Mouse (Mus musculus): ENCODE data around the gene Thegl. TPM values are rescaled to one million over a fixed set of nuclear protein-coding genes. Genes with fewer than 3 reads are reported as not detected.

The Thegl gene
- polyA plus RNA-seq, 1 experiment from 2014 or later, result not detected

DNA sequence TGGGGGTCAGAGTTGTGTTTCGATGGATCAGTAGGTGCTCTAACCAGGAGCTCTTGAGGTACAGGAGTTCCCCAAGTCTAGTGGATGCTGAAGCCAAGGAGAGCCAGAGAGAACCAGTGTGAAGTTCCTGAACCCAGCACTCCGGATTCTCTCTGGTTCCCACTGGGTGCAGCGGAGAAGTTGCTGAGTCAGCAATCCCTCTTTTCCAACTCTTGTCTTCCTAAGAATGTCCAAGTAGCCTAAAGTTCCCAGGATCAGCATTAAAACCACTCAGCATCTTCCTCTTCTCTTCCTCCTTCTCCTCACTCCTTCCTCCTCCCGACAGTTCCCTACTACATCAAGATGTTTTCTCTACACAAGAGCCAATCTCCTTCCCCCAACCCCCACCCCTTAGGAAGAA lies 68.6 kb downstream of the Thegl start:
- Histone ChIP-seq H3K27ac (no peak overlapping the region), H3K4me1 (replicated peaks) (peaks cover 9% of the 10 kb centered on the region), H3K27me3 (no peaks in the 10 kb centered on the region), H3K4me2 (no peak overlapping the region), H3K9me3 (replicated peaks) (no peaks in the 10 kb centered on the region), H3K9ac (no peak overlapping the region), H3K4me3 (no peak overlapping the region), H3K36me3 (peaks cover 19% of the 10 kb centered on the region)
- WGBS, result 91% methylated on average over 4 of the region's 4 CpGs
- ATAC-seq (replicated peaks; ENCODE audit: insufficient number of reproducible peaks, insufficient read depth, low FRiP score, low read depth), result no peak

DNA sequence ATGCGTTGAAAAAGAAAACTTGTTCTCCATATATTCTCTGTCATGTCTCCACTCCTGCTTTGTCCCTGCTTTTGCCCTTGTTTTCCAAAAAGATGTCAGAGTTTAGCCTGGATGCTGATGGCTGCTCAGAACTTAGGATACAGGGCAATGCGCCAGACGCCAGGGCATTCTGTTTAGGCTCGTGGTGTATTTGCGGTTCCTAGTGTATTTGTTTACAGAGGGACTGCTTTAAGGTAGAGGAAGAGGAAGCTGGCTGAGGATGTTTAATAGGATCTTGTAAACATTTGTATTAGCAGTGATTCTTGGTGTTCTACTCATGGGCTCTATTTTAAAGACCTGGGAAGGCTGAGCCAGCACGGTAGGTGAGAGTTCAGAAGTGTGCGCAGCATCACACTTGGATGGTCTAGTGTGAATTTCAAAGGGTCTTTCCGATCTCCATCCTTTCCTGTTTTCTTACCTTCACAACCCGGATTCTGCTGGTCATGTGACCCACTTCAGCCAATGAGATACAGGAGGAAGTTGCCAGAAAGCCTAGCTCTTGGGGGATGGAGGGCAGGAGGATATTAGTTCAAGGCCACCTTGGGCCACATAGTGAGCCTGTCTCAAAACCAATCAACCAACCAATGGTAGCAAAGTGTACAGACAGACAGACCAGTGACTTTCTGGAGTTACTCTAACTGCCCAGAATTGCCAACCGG lies 70.1 kb downstream of the Thegl start:
- no peak overlapping the region for H3K9ac ChIP-seq
- no peaks in the 10 kb centered on the region for H3K27me3 ChIP-seq
- H3K9me3 ChIP-seq (replicated peaks), result no peaks in the 10 kb centered on the region
- H3K4me1 ChIP-seq (replicated peaks), result peaks cover 22% of the 10 kb centered on the region
- H3K27ac ChIP-seq, result no peak overlapping the region
- WGBS, result 82% methylated on average over 10 of the region's 10 CpGs
- H3K4me3 ChIP-seq, result no peak overlapping the region
- ATAC-seq (replicated peaks; ENCODE audit: insufficient number of reproducible peaks, insufficient read depth, low FRiP score, low read depth), result no peak
- H3K36me3 ChIP-seq, result peaks cover 19% of the 10 kb centered on the region
- H3K4me2 ChIP-seq, result no peak overlapping the region

- Histone ChIP-seq H3K4me1 (replicated peaks) (peaks cover 25% of the 10 kb centered on the region), H3K4me3 (no peak overlapping the region), H3K9ac (no peak overlapping the region), H3K9me3 (replicated peaks) (no peaks in the 10 kb centered on the region), H3K4me2 (no peak overlapping the region), H3K36me3 (peaks cover 21% of the 10 kb centered on the region), H3K27me3 (no peaks in the 10 kb centered on the region), H3K27ac (no peak overlapping the region)
- no peak for ATAC-seq (replicated peaks; ENCODE audit: insufficient number of reproducible peaks, insufficient read depth, low FRiP score, low read depth)
- 89% methylated on average over 7 of the region's 7 CpGs for WGBS
Observed at GRCm38 (mm10) chr5:77086541-77086940, 70.7 kb downstream of the Thegl start.

GRCm38 (mm10) chr5:77087122-77087521 lies 71.3 kb downstream of the Thegl start:
- Histone ChIP-seq H3K27ac (no peak overlapping the region), H3K4me1 (replicated peaks) (peaks cover 31% of the 10 kb centered on the region), H3K4me2 (no peak overlapping the region), H3K4me3 (no peak overlapping the region), H3K36me3 (peaks cover 23% of the 10 kb centered on the region), H3K27me3 (no peaks in the 10 kb centered on the region), H3K9ac (no peak overlapping the region), H3K9me3 (replicated peaks) (no peaks in the 10 kb centered on the region)
- 65% methylated on average over 3 of the region's 3 CpGs for WGBS
- ATAC-seq (replicated peaks; ENCODE audit: insufficient number of reproducible peaks, insufficient read depth, low FRiP score, low read depth), result no peak

GRCm38 (mm10) chr5:77089294-77089693 lies 73.5 kb downstream of the Thegl start:
- H3K9ac ChIP-seq, result no peak overlapping the region
- WGBS, result 41% methylated on average over 1 of the region's 1 CpGs
- 0 out of 2 replicates have a peak overlapping the region, but pooled peaks have one; percentile 18 for H3K27ac ChIP-seq
- H3K4me1 ChIP-seq (replicated peaks), result peaks cover 47% of the 10 kb centered on the region
- peaks cover 23% of the 10 kb centered on the region for H3K36me3 ChIP-seq
- no peak overlapping the region for H3K4me2 ChIP-seq
- no peaks in the 10 kb centered on the region for H3K27me3 ChIP-seq
- H3K4me3 ChIP-seq, result no peak overlapping the region
- ATAC-seq (replicated peaks; ENCODE audit: insufficient number of reproducible peaks, insufficient read depth, low FRiP score, low read depth), result no peak
- H3K9me3 ChIP-seq (replicated peaks), result no peaks in the 10 kb centered on the region

DNA sequence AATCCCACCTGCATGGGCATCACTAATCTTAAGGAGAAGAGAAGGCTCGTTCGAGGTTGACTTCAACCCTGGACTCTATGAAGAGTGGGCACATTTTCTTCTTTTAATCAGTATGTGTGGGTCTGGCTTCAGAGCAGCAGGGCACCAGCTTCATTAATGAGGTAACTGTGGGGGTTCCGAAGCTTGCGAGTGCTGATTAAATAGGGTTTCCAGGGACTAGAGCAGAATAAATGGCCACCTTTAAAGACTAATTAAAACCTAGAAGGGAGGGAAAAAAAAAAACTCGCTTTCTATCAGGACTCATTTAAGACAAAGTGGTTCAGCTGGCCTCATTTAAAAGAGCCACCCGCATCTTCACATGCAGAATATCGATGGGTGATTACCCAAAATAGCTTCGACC lies 74.1 kb downstream of the Thegl start:
- 78% methylated on average over 8 of the region's 8 CpGs for WGBS
- Histone ChIP-seq H3K9ac (no peak overlapping the region), H3K4me1 (replicated peaks) (peaks cover 52% of the 10 kb centered on the region), H3K27ac (peak overlapping the region; percentile 69; the same call in 1 of the 2 replicates), H3K4me3 (no peak overlapping the region), H3K27me3 (no peaks in the 10 kb centered on the region), H3K4me2 (no peak overlapping the region), H3K36me3 (peaks cover 23% of the 10 kb centered on the region), H3K9me3 (replicated peaks) (no peaks in the 10 kb centered on the region)
- ATAC-seq (replicated peaks; ENCODE audit: insufficient number of reproducible peaks, insufficient read depth, low FRiP score, low read depth), result no peak

- no peaks in the 10 kb centered on the region for H3K9me3 ChIP-seq (replicated peaks)
- H3K4me2 ChIP-seq, result no peak overlapping the region
- no peaks in the 10 kb centered on the region for H3K27me3 ChIP-seq
- peaks cover 22% of the 10 kb centered on the region for H3K36me3 ChIP-seq
- no peak overlapping the region for H3K4me3 ChIP-seq
- peak; percentile 20; the same call in 1 of the 2 replicates for ATAC-seq (replicated peaks; ENCODE audit: insufficient number of reproducible peaks, insufficient read depth, low FRiP score, low read depth)
- WGBS, result 28% methylated on average over 5 of the region's 5 CpGs
- H3K27ac ChIP-seq, result peak overlapping the region; percentile 69
- peaks cover 55% of the 10 kb centered on the region for H3K4me1 ChIP-seq (replicated peaks)
- no peak overlapping the region for H3K9ac ChIP-seq
Observed at GRCm38 (mm10) chr5:77090521-77091096, 74.8 kb downstream of the Thegl start.

- H3K4me2 ChIP-seq, result no peak overlapping the region
- ATAC-seq (replicated peaks; ENCODE audit: insufficient number of reproducible peaks, insufficient read depth, low FRiP score, low read depth), result no peak
Observed at GRCm38 (mm10) chr5:77091923-77092322, 76.1 kb downstream of the Thegl start.

DNA sequence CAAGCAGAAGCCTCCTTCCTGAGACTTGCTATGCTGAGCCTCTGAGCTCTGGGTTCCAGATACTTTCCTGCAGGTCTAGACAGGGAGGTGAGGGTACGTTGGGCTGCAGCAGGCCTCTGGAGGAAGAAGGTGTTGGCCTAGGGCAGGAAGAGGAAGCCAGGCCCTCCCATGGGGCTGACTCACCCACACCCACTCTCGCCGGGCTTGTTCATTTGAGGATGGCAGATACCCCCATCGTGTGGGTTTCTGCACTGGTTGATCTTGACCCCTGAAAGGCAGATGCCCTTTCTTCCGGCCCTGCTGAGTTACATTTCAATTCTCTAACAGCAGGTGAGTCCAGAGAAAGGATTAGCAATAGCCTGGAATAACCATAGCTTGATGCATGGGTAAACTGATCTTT lies 76.7 kb downstream of the Thegl start:
- H3K36me3 ChIP-seq, result peaks cover 10% of the 10 kb centered on the region; the same call in 1 of the 2 replicates
- peaks cover 69% of the 10 kb centered on the region for H3K4me1 ChIP-seq (replicated peaks)

More at GRCm38 (mm10) chr5:77091923-77092322, 76.1 kb downstream of the Thegl start:
- peaks cover 64% of the 10 kb centered on the region for H3K4me1 ChIP-seq (replicated peaks)
- H3K27me3 ChIP-seq, result no peaks in the 10 kb centered on the region
- peaks cover 11% of the 10 kb centered on the region; the same call in 1 of the 2 replicates for H3K36me3 ChIP-seq
- peak overlapping the region; percentile 16; the same call in 1 of the 2 replicates for H3K9ac ChIP-seq
- H3K4me3 ChIP-seq, result no peak overlapping the region
- H3K9me3 ChIP-seq (replicated peaks), result no peaks in the 10 kb centered on the region
- WGBS, result 48% methylated on average over 3 of the region's 3 CpGs
- H3K27ac ChIP-seq, result peak overlapping the region; percentile 49

GRCm38 (mm10) chr5:77093961-77094360 lies 78.1 kb downstream of the Thegl start:
- H3K9ac ChIP-seq, result peak overlapping the region; percentile 75
- H3K36me3 ChIP-seq, result peaks cover 4% of the 10 kb centered on the region; the same call in 1 of the 2 replicates
- WGBS, result 40% methylated on average over 8 of the region's 8 CpGs
- H3K4me1 ChIP-seq (replicated peaks), result peaks cover 73% of the 10 kb centered on the region
- no peaks in the 10 kb centered on the region for H3K9me3 ChIP-seq (replicated peaks)
- no peak for ATAC-seq (replicated peaks; ENCODE audit: insufficient number of reproducible peaks, insufficient read depth, low FRiP score, low read depth)
- peak overlapping the region; percentile 68 for H3K4me3 ChIP-seq
- H3K27me3 ChIP-seq, result no peaks in the 10 kb centered on the region
- H3K27ac ChIP-seq, result peak overlapping the region; percentile 9; the same call in 1 of the 2 replicates
- peak overlapping the region; percentile 93 for H3K4me2 ChIP-seq

More for the DNA sequence above, 76.7 kb downstream of the Thegl start:
- 0 out of 2 replicates have a peak overlapping the region, but pooled peaks have one; percentile 1 for H3K4me3 ChIP-seq
- peak overlapping the region; percentile 49 for H3K27ac ChIP-seq
- 50% methylated on average over 5 of the region's 5 CpGs for WGBS
- ATAC-seq (replicated peaks; ENCODE audit: insufficient number of reproducible peaks, insufficient read depth, low FRiP score, low read depth), result no peak
- H3K9ac ChIP-seq, result no peak overlapping the region
- H3K27me3 ChIP-seq, result no peaks in the 10 kb centered on the region
- H3K9me3 ChIP-seq (replicated peaks), result no peaks in the 10 kb centered on the region
- H3K4me2 ChIP-seq, result peak overlapping the region; percentile 36

DNA sequence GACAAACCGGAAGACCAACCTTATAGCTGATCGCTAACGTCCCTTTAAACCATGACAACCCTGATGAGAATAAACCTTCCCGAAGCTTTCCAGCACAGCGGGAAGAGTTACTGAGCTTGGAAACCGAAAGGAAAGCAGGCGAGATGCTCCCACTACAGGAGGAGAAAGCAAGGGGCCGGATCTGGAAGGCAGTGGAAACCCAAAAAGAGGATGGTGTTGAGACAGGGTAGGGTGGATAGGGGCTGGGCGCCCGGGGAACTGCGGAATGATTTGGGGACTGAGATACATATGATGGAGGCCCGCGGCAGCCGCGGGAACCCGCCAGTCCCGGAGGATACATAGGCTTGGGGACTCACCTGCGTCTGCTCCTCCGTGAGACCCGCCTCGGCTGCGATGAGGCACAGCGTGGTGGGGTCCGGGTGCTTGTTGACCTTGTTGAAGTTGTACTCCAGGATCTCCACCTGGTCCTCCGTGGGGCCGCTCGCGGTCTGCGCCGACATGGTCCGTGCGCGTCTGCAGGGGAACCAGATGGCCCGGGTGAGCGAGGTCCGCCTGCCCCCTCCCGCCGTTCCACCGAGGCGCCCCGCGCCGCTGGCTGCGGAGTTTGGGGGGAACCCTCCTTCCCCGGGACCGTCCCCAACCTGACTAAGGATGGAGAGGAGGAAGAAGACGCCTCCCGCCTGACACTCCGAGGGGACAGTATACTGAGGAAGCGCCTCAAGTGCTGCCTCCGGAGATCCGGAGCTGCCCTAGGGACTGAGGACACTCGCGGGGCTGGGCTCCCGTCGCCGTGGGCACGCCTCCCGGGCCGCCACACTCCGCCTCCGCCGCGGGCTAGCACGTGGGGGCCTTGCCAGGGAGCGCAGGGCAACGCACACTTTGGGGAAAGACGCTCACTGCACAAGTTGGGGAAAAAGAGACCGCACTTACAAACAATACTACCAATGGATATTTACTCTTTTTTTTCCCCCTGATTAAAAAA lies 79.0 kb downstream of the Thegl start:
- 1% methylated on average over 64 of the region's 69 CpGs for WGBS

More for the DNA sequence above, 79.0 kb downstream of the Thegl start:
- Histone ChIP-seq H3K27me3 (no peaks in the 10 kb centered on the region), H3K27ac (peak overlapping the region; percentile 72), H3K9ac (peak overlapping the region; percentile 75), H3K4me3 (peak overlapping the region; percentile 68), H3K4me2 (peak overlapping the region; percentile 93), H3K4me1 (replicated peaks) (peaks cover 76% of the 10 kb centered on the region), H3K9me3 (replicated peaks) (no peaks in the 10 kb centered on the region), H3K36me3 (peaks cover 4% of the 10 kb centered on the region; the same call in 1 of the 2 replicates)
- peak; percentile 82 for ATAC-seq (replicated peaks; ENCODE audit: insufficient number of reproducible peaks, insufficient read depth, low FRiP score, low read depth)
